Mouse (Mus musculus) embryonic fibroblast, embryonic 13.5 days (primary cell): ENCODE results near the gene Thada.

ENCODE experiments used
- CTCF ChIP-seq: IDR thresholded peaks from 2 replicates; pipeline ENCODE4 v1.5.1; 2011; ENCODE audit warnings: mild to moderate bottlenecking, control low read depth, low read length, moderate library complexity, borderline replicate concordance; ENCODE audit not compliant: insufficient read depth
- POLR2A ChIP-seq: IDR thresholded peaks from 2 replicates; pipeline ENCODE4 v1.6.1; 2011; ENCODE audit warnings: low read depth, mild to moderate bottlenecking, control low read depth, low read length, moderate library complexity

DNA sequence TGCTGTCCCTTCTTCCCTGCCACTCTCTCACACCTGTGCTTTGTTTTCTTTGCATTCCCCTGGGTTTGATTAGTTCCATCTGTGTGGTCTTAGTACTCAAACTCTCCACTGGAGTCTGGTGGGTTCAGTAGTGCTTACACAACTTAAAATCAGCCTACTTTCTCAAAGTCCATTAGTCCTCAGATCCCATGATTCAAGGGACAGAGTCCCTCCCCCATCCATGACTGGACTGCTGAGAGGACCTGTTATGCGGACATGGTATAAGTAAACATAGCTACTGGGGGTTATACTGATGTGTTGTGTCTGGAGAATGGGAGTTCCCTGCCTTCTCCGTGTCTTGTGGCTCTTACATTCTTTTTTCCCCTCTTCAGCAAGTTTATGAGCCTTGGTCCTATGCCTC is 237.8 kb downstream of the Thada start:
- no peak for TF ChIP-seq CTCF
- no peak for TF ChIP-seq POLR2A
